Mouse (Mus musculus) liver, postnatal 0 days (tissue): Measurements from ENCODE around the gene Stx4a.

Experiments used
- CTCF ChIP-seq: sonication (generic); IDR thresholded peaks from 2 replicates; pipeline ENCODE4 v1.5.1; 2016; ENCODE audit warnings: antibody characterized with exemption, low read depth
- EP300 ChIP-seq: IDR thresholded peaks from 2 replicates; pipeline ENCODE4 v1.6.1; 2016; ENCODE audit warnings: antibody characterized with exemption, low read depth, mild to moderate bottlenecking

- TF ChIP-seq CTCF (no peak), EP300 (no peak)
Measured at GRCm38 (mm10) chr7:127799211-127799610, 24.9 kb upstream of the Stx4a start.
